Mouse (Mus musculus) liver, postnatal 0 days (tissue): Measurements from ENCODE around the gene Abcc3.

Experiments
- CTCF ChIP-seq: sonication (generic); IDR thresholded peaks from 2 replicates; pipeline ENCODE4 v1.5.1; 2016; ENCODE audit warnings: antibody characterized with exemption, low read depth
- EP300 ChIP-seq: IDR thresholded peaks from 2 replicates; pipeline ENCODE4 v1.6.1; 2016; ENCODE audit warnings: antibody characterized with exemption, low read depth, mild to moderate bottlenecking

DNA sequence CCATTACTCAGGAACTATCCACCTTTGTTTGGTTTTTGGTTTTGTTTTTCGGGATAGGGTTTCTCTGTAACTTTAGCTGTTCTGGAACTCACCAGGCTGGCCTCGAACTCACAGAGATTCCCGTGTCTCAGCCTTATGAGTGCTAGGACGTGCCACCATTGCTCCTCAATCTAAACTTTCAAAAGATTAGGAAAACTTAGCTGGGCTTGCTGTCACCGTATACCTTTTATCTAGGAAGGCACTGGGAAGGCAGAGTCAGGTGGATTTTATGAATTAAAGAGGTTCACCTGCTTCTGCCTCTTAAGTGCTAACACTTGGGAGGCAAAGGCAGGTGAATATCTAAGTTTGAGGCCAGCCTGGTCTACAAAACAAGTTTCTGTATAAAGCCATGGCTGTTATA, 70.2 kb downstream of the Abcc3 start:
- TF ChIP-seq CTCF (no peak), EP300 (no peak)
